Mouse (Mus musculus) ES-Bruce4 (cell line): Measurements from ENCODE around the gene H2-M10.1.
"Not testable (repeated sequence)": the region's sequence is repeated elsewhere in the genome, so short reads cannot be mapped to it uniquely, and the experiment has no call there.

ENCODE experiments used
- CTCF ChIP-seq: IDR thresholded peaks from one replicate; pipeline ENCODE4 v1.8.1; 2011; ENCODE audit warnings: low read depth, low read length
- EP300 ChIP-seq: IDR thresholded peaks from 2 replicates; pipeline ENCODE4 v1.6.1; 2011; ENCODE audit warnings: low read depth, low read length; ENCODE audit not compliant: insufficient read depth

- TF ChIP-seq CTCF, EP300: not testable (repeated sequence)
Measured at GRCm38 (mm10) chr17:36357512-36357911, 31.6 kb upstream of the H2-M10.1 start.
